Mouse (Mus musculus): ENCODE data around the gene Rnf17.

- TF ChIP-seq POLR2A (IDR thresholded peaks at IDR 0.05; ENCODE audit: insufficient read length, low read depth) (no peak), USF1 (IDR thresholded peaks at IDR 0.05; ENCODE audit: low read depth) (no peak), MYOG (IDR thresholded peaks at IDR 0.05; ENCODE audit: control insufficient read depth in 1 of 3, insufficient read depth in 1 of 3, insufficient read length in 2 of 3, low read depth in 2 of 3) (no peak), MYOD1 (IDR thresholded peaks at IDR 0.05; ENCODE audit: control insufficient read depth in 1 of 3, insufficient read length in 2 of 3, low read depth in 2 of 3) (no peak), POLR2AphosphoS2 (IDR thresholded peaks at IDR 0.05; ENCODE audit: insufficient read length, low read depth) (no peak), MAX (IDR thresholded peaks at IDR 0.05; ENCODE audit: low read depth) (no peak), E2F4 (IDR thresholded peaks at IDR 0.05; ENCODE audit: insufficient read depth) (no peak), TCF12 (IDR thresholded peaks at IDR 0.05; ENCODE audit: insufficient read depth, poor library complexity, severe bottlenecking) (no peak)
These were observed 8.6 kb upstream of the Rnf17 start for GRCm38 (mm10) chr14:56393704-56394312.
